Mouse (Mus musculus) frontal cortex, postnatal 14 days (tissue): ENCODE data around the gene Eef1akmt1.

Experiments
- DNase-seq, 2 experiments: peaks; one replicate each; pipeline ENCODE4 v3.0.0; 2022; ENCODE audit warnings: low spot score in 2 of 2

The Eef1akmt1 gene

DNA sequence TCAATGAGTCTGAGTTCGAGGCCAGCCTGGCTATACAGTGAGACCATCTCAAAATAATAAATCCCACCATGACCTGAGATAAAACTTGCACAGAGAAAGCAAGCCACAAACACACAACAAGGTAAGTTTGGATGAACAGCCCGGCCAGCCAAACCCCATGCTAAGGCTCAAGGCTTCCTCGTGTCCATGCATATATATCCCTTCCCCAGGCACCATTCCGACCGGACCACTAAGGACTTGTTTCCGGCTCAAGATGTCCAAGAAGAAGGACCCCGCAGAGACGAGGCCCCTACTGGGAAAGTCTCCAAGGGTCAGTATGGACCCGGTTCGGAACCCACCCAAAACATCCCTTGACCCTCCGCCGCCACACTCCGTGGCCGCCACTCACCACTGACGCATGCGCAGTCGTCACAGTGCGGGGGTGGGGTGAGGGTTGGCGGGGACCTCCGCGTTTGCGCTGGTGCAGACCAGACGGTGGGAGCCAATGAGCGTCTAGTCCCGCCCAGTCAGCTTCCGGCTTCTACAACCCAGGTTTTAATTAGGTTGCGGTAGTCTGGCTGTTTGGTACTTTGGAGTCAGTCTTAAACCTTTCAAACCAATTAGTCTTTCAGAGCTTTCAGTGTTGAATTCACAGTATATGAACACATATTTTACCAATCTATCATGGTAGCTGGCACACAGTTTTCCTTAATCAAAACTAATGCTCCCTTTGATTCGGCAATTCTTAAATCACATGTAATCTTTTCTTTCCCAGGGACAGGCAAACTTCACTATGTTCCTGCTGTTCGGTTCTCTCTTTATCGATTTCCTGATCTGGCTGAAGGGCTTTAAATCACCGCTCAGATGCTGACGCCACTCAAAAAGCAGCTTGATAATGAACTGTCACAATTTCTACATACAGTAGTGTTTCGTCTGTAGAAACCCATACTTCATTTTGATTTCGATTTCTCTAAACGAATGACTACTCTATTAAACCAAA is at the start of gene Eef1akmt1:
TSS of gene Eef1akmt1 (minus strand) at position 458 of the 979 bp plus-strand sequence.
- peak; percentile 90 to 96 for DNase-seq

DNA sequence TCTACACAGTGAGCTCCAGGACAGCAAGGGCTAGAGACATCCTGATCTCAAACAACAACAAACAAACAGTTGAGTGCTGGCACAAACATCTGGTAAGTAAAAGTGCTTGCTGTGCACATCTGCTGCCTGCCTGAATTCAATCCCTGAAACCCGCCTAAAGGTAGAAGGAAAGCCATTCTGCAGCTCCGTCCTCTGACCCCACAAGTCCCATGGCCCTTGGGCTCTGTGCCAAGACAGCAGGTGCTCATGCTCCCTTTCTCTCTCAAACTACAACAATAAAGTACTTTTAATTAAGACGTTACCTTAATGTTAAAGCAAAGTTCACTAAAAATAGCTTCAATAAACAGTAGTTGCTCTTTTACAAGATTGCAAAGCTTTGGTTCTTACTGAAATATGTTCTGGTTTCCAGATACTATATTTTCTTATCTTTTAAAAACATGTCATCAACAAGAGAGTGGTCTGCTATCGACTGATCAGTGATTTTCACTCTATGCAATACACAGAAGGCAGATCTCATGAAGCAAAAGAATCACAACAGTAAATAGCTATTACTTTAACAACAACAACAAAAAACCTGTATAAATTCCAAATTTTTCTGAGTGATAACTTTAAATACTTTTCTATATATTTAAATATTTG is 49.3 kb upstream of the Eef1akmt1 start:
- no peak for DNase-seq

DNA sequence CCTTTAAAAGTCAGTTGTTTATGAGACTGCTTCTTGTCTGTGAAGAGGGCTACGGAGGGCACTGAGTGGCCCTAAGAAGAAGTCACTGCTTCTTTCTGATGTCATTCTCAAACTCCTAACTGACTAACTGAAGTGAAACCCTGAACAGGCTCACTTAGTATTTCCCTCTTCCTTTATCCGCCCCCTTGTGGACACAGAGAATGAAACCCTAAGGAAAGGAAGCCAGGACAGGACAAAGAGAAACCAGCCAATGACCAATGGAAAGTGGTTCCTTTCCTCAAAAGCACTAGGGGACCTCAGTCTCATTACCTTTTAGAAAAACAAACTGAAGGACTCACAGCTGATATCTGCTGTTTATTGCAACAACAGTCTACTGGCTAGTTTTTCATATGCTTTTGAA is 48.1 kb upstream of the Eef1akmt1 start:
- DNase-seq, result no peak

DNA sequence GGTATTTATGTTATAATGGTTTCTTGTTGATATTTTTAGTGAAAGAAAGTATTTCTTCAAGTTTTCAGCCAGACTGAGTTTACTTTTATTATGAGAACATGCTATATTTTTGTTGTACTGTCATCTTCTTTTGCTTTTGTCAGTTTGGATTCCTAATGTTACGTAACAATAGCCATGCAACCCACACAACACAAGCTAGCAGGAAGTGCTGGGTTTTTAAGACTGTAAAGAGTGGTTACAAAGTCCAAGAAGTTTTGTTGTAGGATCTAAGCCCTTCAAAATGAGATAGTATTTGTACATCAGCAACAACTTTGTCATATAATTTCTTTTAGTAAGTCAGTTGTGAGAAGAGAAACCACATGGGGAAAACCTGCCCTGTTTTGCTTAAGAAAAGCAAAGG is 46.3 kb upstream of the Eef1akmt1 start:
- DNase-seq, result no peak

DNA sequence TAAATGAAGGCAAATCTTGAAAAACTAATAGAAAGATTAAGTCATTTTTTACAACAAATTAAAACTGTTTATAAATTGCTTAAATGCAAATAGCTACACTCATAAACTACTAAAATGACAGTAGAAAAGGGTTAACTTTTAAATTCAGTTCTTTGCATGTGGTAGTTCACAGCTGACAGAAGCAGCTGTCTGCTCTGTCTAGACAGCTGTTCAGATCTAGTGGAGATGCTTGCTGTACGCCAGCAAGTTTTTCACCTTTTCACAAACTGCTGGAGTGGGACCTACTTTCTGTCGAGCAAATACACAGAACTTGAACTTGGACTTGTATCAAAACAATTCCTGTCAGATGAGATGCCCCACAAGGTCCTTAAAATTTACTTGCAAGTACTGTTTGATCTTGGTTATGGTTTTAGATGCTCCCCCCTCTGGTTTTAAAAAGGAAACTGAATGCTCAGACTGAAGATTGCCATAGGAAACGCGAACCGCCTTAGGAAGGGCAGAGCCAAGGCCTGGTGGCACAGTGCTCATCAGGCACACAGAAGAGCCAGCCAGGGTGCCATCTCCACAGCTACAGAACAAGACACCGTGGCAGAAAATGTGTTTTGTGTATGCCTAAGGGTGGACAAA is 45.0 kb upstream of the Eef1akmt1 start:
- DNase-seq, result no peak

DNA sequence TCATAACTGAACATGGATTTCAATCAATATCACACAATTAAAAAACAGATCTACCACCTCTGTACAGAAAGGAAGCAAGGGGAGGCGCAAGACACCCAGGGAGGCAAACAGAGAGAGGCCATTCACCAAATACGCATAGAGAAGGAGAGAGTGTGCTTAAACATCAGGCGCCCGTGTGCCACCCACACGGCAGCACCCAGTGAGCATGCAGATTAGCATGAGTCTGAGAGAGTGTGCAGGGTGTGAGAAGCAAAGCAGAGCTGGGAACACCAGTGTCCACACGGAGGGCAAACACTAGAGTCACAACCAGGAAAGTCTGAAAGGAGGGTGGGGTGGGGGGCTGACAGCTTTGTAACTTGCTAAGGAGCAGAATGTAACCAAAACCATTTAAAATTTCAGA is 44.4 kb upstream of the Eef1akmt1 start:
- DNase-seq, result no peak

DNA sequence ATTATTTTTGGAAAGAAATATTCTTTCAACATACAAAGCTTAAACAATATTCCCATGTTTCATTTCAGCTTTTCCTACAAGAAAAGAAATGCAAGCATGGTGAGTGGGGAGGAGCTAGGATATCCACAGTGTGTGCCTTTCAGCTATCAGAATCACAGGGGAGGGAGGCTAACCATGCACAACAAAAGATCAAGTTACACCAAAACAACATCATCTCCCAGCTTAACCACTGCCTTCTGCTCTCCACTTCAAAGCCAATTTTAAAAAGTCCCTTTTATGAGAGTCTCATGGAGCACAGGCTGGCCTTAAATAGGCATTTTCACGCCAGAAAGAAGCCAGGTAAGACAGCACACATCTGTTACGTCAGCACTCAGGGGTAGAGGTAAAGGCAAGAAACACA is 39.6 kb upstream of the Eef1akmt1 start:
- DNase-seq, result no peak

DNA sequence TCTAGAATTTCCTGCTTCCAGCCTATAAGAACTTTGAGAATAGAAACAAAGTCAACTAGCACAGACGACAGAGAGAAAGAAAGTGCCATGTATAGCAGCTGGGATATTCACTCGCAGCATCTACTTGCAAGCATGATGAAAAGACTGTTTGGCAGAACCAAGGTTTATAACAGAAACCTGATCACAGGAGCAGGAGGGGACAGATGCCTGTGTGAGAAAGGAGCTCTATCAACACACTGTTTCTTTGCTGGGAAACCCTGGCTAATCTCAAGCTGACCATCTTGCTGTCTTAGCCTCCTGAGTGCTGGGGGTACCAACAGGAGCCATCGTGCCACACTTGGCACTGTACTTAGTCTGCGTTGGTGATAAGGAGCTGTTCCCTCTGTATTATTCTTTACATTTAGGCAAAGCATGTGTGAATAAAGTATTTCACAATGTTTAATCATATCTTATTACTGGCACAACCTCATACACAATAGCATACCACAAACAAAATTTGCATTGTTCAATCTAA is 38.5 kb upstream of the Eef1akmt1 start:
- DNase-seq, result no peak

DNA sequence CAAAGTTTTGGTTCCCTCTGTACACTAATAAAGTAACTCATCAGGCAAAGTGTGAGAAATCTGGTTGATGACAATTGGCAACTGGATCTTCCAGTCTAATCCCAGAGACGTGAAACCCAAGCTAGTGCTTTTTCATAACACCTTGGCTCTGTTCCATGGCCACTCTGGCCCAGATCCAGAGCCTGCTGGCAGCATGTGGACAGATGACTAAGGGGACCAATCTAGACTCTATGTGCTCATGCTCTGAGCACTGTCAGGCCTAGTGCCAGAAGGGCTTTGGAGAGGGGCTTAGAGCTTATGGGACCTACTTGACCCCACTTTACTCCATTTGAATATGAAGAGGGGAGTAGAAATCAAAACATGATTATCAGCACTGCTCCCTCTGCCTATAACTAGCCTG is 36.1 kb upstream of the Eef1akmt1 start:
- peak; percentile 49 to 63 for DNase-seq

DNA sequence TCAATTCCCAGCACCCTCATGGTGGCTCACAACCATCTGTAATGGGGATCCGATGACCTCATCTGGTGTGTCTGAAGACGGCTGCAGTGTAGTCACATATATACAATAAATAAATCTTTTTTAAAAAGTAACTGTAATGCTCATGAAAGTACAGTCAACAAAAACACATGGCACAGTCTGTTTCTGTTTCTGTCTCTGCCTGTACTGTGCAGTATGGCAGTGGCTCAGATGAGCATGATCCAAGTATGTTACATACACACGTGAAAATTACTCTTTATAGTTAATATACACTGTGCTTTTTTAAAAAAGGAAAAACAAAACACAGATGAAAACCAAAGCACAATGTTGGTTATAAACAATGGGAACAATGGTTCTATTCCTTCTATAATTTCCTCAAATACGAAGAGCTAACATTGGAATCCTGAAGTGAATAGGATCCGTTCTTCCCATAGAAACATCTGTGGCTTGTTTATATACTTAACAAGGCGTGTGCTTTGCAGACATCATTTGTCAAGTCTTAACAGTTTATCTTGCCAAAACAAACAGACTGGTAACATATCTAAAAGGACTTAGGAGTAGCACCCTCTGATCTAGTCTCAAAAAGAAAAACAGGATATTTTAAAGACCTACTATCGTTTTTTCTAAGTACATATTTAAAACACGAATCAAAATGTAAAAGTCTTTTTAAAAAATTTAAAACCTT is 35.4 kb upstream of the Eef1akmt1 start:
- DNase-seq, result no peak

DNA sequence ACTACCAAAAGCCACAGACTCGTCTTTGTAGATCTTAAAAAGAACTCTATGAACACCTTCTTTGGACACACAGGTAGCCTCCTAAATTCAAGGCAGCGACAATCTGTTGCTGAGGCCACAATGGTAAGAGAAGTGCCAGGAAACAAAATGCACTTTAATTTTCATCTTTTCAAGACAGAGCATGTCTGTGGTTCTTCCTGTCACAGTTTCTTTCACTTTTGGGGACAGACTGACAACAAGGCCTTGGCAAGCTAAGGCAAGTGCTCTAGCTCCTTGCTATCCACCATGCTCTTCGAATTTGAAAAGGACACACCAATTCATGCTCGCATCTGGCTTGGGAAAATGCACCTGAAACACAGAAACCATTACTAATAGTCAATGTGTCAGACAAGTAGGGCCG is 21.9 kb upstream of the Eef1akmt1 start:
- no peak for DNase-seq

DNA sequence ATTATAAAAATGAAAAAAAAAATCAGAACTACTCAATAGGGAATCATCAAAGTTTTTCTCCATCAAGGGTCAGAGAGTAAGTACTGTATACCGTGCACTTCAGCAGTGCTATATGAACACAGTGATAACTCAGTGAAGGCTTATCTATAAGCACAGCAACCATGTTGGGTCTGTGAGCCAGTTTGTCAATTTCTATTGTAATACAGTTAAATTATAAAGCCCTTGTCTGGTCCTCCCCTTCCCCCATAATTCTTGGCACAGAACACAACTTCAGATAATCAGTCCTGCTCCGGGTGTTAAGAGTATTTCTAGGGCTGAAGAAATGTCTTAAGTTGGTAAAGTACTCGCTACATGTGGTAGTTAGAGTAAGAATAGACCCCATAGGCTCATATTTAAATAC is 20.4 kb upstream of the Eef1akmt1 start:
- DNase-seq, result no peak

DNA sequence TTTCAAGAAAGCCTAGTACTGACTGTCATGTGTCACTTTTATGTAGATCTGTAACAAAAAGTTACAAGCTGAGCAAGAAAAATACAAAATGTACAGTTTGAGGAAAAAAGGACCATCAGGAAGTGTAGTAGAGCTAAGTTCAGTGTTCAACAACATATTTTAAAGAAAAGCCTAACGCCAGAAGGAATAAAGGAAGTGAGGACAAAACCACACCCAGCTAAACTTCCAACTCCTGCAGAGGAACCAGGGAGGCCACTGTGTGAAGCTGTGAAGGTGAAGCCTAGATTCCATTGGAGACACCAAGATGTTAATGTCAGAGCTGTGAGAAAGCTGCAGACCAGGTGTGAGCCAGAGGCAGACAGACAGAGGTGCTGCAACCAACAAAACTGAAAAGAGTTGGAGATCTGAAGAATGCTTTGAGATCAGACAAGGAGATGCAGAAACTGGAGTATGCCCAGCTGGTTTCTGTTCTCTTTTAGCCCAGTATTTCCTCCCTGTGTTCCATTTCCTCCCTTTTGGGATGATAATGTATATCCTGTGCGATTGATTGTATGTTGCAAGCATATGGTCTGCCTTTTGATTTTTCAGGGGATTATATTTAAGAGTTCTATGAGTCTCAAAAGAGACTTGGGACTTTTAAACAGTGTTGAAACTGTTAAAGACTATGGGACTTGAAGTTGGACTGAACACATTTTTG is 5.1 kb upstream of the Eef1akmt1 start:
- no peak for DNase-seq

DNA sequence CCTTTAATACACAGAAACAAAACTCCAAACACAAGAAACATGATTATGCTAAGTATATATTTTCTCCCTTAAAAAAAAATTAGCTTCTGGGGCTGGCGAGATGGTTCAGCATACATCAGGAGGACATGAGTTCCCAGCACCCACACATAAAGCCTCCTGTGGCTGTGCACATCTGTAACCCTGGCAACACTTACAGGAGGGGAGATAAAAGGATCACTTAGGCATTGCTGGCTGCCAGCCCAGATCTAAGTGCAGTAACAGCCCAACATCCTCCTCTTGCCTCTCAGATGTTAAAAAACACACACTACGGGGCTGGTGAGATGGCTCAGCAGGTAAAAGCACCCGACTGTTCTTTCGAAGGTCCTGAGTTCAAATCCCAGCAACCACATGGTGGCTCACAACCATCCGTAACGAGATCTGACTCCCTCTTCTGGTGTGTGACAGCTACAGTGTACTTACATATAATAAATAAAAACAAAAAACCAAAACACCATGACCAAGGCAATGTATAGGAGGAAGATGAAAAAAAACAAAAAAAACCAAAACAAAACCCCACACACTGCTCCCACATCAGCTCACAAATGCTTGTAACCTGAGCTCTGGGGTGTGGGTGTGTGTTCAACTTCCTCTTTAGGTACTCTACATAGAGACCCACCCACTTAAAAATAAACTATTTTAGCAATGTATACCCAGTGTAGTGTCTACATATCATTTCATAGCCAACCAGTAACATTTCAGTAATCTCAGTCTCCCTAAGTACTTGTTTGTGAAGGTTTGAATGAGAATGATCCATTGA is 3.6 kb upstream of the Eef1akmt1 start:
- DNase-seq, result no peak

DNA sequence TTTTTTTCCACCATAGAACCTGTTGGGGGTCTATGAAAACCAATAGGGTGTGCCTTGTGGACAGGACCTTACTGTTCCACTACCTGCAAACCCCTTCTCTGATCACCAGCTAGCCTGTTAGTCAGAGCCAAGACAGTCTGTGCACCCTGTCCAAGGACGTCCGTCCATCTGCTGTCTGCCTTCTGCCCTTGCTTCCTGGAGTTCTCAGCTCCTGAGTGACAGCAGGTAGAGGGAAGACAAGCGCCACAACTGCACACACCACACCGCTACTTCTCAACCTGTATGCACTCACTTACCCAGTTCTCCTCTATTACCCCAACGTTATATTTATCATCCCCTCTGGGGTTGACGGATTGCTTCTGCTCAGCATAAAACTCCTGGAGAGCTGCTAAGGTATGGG is 5.8 kb downstream of the Eef1akmt1 start:
- DNase-seq, result no peak

DNA sequence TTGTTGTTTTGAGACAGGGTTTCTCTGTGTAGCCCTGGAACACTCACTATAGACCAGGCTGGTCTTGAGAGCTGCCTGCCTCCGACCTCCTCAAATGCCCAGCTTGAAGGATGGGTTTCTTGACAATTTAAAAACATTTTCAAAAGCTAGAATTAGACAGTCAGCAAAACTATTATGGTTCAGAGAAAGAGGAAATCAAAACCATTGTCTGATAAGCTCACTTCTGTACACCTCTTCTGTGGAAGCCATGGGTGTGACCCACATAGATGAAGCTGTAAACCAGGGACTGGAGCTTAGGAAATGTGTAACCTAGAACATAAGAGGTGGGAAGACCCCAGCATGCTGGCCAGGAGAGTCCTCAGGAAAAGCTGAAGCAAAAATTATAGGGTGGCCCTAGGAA is 14.5 kb downstream of the Eef1akmt1 start:
- no peak for DNase-seq

DNA sequence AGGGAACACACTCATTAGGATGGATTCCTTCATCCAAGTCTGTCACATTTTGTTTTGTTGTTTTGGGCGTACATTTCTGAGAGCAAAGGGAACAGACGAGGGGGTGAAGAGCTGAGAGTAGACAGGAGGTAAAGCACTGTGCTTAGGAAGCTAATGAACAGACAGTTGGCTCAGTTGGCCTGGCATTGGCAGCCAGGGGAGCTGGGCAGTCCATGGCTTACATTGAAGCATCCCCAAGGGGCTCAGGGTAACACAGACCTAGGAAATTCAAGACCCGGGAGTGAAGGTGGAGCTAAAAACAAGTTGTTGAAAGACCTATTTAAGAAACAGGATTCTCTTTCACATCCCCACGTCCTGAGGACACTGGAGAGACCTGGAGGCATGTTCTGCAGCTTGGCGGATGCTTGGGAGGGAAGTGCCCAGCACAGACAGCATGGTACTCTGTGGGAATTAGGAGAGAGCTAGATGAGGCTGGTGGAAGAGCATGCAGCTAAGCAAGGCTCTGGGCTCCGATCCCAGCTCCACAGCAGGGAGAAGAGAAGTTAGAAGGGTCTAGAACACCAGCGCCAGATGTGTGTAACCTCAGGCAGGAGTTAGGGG is 15.8 kb downstream of the Eef1akmt1 start:
- DNase-seq, result no peak

DNA sequence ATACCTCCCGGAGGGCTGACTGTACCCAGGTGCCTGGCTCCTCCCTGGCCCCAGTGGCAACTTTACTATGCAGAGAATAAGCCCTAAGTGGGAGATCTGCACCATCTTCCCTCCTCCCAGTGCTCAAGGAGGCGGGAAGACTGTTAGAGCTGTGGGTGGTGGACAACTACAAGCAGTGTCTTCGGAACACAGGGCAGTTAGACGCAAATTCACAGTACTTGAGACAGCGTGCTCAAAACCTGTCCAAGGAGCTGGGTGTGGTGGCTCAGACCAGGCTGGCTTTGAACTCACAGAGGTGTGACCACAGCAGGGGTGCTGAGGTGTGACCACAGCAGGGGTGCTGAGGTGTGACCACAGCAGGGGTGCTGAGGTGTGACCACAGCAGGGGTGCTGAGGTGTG is 17.0 kb downstream of the Eef1akmt1 start:
- no peak for DNase-seq

DNA sequence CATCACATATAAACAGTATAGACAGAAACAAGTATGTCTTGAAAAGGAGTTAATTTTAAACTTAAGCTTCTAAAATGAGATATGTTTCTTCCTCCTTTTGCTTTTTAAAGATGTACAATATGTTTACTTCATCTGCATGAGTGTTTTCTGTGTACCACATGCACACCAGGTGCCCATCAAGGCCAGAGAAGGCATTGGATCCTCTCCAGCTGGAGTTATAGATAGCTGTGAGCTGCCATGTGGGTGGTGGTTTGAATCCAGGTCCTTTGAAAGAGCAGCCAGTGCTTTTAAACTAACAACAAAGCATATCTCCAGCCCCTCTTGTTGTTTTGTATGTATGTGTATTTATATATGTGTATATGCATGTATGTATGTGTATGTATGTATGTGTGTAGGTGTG is 18.5 kb downstream of the Eef1akmt1 start:
- no peak for DNase-seq

DNA sequence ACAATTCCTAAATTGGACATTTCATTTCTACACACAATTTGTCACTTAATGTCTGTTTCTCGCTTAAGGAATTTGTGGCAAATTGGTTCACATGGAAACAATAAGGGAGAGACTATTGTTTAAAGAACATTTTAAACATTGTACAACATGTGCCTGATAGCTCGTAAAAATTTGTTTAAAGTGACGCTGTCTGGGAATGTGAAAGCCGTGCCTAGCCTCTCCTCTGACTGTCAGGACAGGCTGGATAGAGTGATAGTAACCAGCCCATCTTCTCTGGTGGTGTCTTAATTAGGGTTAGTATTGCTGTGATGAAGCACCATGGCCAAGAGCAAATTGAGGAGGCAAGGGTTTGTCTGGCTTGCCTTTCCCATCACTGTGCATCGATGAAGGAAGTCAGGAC is 24.4 kb downstream of the Eef1akmt1 start:
- no peak for DNase-seq
